Mouse (Mus musculus): ENCODE measurements at regions not wholly inside any gene's neighbourhood (a gene's known extent, or its start where the extent isn't known, plus 50 kb on each side); places are given as distances from the start of the nearest gene placed in this dataset.
"Not testable (repeated sequence)": the region's sequence is repeated elsewhere in the genome, so short reads cannot be mapped to it uniquely, and the experiment has no call there.

GRCm38 (mm10) chr2:17849267-17849666, 118.0 kb upstream of the Nebl start:
- no peak for DNase-seq (ENCODE audit: low spot score in 2 of 2)

- DNase-seq (ENCODE audit: low spot score in 2 of 2) = not testable (repeated sequence)
These were observed 114.3 kb upstream of the Nebl start for GRCm38 (mm10) chr2:17845447-17846092.

GRCm38 (mm10) chr2:17844662-17845446, 113.6 kb upstream of the Nebl start:
- DNase-seq (ENCODE audit: low spot score in 2 of 2) = no peak

- DNase-seq (ENCODE audit: low spot score in 2 of 2) = peak in 1 of 2 experiments; percentile 37
These were observed 110.7 kb upstream of the Nebl start for GRCm38 (mm10) chr2:17841963-17842362.

GRCm38 (mm10) chr2:17841546-17841945, 110.3 kb upstream of the Nebl start:
- no peak for DNase-seq (ENCODE audit: low spot score in 2 of 2)

GRCm38 (mm10) chr2:17840941-17841498, 109.8 kb upstream of the Nebl start:
- no peak for DNase-seq (ENCODE audit: low spot score in 2 of 2)

GRCm38 (mm10) chr2:17839649-17840048, 108.4 kb upstream of the Nebl start:
- no peak for DNase-seq (ENCODE audit: low spot score in 2 of 2)

- DNase-seq (ENCODE audit: low spot score in 2 of 2) = peak in 1 of 2 experiments; percentile 11
These were observed 107.8 kb upstream of the Nebl start for GRCm38 (mm10) chr2:17838859-17839581.

- no peak for DNase-seq (ENCODE audit: low spot score in 2 of 2)
These were observed 107.1 kb upstream of the Nebl start for GRCm38 (mm10) chr2:17838381-17838680.

GRCm38 (mm10) chr2:17837541-17838380, 106.5 kb upstream of the Nebl start:
- DNase-seq (ENCODE audit: low spot score in 2 of 2) = no peak

- DNase-seq (ENCODE audit: low spot score in 2 of 2) = no peak
These were observed 101.5 kb upstream of the Nebl start for GRCm38 (mm10) chr2:17832726-17833125.

- no peak for DNase-seq (ENCODE audit: low spot score in 2 of 2)
These were observed 99.0 kb upstream of the Nebl start for GRCm38 (mm10) chr2:17830216-17830615.

- no peak for DNase-seq (ENCODE audit: low spot score in 2 of 2)
These were observed 94.0 kb upstream of the Nebl start for GRCm38 (mm10) chr2:17825271-17825670.

- no peak for DNase-seq (ENCODE audit: low spot score in 2 of 2)
These were observed 92.9 kb upstream of the Nebl start for GRCm38 (mm10) chr2:17824176-17824575.

- DNase-seq (ENCODE audit: low spot score in 2 of 2) = no peak
These were observed 91.3 kb upstream of the Nebl start for GRCm38 (mm10) chr2:17822621-17823006.

- no peak for DNase-seq (ENCODE audit: low spot score in 2 of 2)
These were observed 90.8 kb upstream of the Nebl start for GRCm38 (mm10) chr2:17821878-17822620.

- DNase-seq (ENCODE audit: low spot score in 2 of 2) = no peak
These were observed 80.8 kb upstream of the Nebl start for GRCm38 (mm10) chr2:17811943-17812670.

Data from frontal cortex, postnatal 10 days (tissue).